ENCODE assay signal across 24 mouse cellular contexts in the genomic region with DNA sequence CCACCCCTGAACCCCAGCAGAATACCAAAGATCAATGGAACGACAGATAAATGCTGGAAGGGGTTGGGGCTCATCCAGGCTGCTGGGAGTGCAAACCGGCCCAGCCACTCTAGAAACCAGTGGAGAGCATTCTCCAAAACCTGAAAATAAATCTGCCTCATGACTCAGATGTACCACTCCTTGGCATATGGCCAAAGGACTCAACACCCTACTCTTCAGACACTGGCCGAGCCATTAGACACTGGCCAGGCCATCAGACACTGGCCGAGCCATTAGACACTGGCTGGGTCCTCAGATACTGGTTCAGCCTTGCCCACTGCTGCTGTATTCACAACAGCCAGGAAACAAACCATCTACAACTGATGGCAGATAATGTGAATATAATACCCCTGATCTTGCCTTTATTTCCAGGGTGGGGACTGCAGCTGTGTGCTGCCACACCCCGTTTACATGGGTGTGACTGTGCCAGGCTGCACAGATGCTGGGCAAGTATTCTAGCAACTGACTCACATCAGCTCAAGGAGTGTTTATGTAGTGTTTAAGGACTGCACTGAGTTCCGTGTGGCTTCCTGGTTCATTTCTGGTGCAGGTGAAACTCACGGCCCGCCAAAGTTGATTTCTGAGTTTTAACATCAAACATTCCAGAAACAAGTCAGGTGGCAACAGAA. TPM values are rescaled to one million over a fixed set of nuclear protein-coding genes. Genes with fewer than 3 reads are reported as not detected.
DNase-seq lines count a peak whose midpoint lies in the region; ATAC-seq and TF ChIP-seq lines count a peak whose summit lies in the region.
"Had no signal": no experiment of that assay in that cellular context is flagged by ENCODE, and none has a peak within 500 bp of the region (broad histone marks: within the 10 kb centered on the region; RNA-seq: fewer than 3 reads in every experiment).

No protein-coding gene starts in this region.

- H3K9me3 ChIP-seq in heart, postnatal 0 days (replicated peaks; ENCODE audit: control insufficient read depth, low read length) = no peaks in the 10 kb centered on the region

- ATAC-seq in heart, postnatal 0 days (ENCODE audit: insufficient read depth, low read depth) = peak; percentile 64; the same call in 1 of the 2 replicates
- peak; percentile 67; the same call in 1 of the 2 replicates for ATAC-seq in megakaryocyte-erythroid progenitor cell, adult 5-6 weeks (replicated peaks; ENCODE audit: low FRiP score, low TSS enrichment, poor library complexity, severe bottlenecking)
- ATAC-seq: forebrain, embryonic 14.5 days; midbrain, embryonic 16.5 days had no signal

- TF ChIP-seq CTCF in heart, postnatal 0 days (IDR thresholded peaks at IDR 0.05; ENCODE audit: low read depth) = no peak

- no peak overlapping the region for H3K4me2 ChIP-seq in heart, postnatal 0 days (ENCODE audit: low read depth, low read length)
- H3K4me2 ChIP-seq: hindbrain, embryonic 14.5 days; lung, embryonic 14.5 days had no signal

- no peak overlapping the region for H3K4me3 ChIP-seq in heart, postnatal 0 days (ENCODE audit: low read depth, low read length)

- intact Hi-C loops in heart, postnatal 10 days (cut with DNase I) = no loop called here

- no peaks in the 10 kb centered on the region for H3K4me1 ChIP-seq in heart, postnatal 0 days (ENCODE audit: control insufficient read depth, insufficient read depth)

- no peaks in the 10 kb centered on the region for H3K36me3 ChIP-seq in heart, postnatal 0 days (replicated peaks; ENCODE audit: control insufficient read depth, insufficient read depth, low read length)

- peak; percentile 11 for DNase-seq in heart, postnatal 0 days (ENCODE audit: low spot score)
- no peak for DNase-seq in heart, postnatal 10 days
- DNase-seq in urinary bladder, adult 2 months (ENCODE audit: low spot score) = peak; percentile 26
- no peak for DNase-seq in urinary bladder, postnatal 4 days (ENCODE audit: low spot score in 2 of 2)
- peak; percentile 33 for DNase-seq in urinary bladder, postnatal 25 days (ENCODE audit: low spot score)
- DNase-seq in adrenal gland, adult (ENCODE audit: inconsistent age in 2 of 2, low spot score in 1 of 2) = no peak
- DNase-seq in cerebellum, postnatal 10 days = no peak
- DNase-seq: B cell, adult 2 months; gastrocnemius, postnatal 25 days; heart, postnatal 36 days; kidney, adult 11 months; layer of hippocampus, postnatal 36 days; lung, embryonic 14.5 days; right cerebral cortex, postnatal 25 days; thymus, postnatal 4 days had no signal

- H3K9ac ChIP-seq in heart, postnatal 0 days (replicated peaks; ENCODE audit: low read depth, low read length) = no peak overlapping the region
- H3K9ac ChIP-seq: hindbrain, embryonic 14.5 days; lung, embryonic 14.5 days had no signal

- 50% methylated on average over 8 of the region's 8 CpGs for WGBS in heart, postnatal 0 days

- H3K27me3 ChIP-seq in heart, postnatal 0 days (ENCODE audit: control insufficient read depth, insufficient read depth, low read length) = no peaks in the 10 kb centered on the region

- no peak overlapping the region for H3K27ac ChIP-seq in heart, postnatal 0 days (ENCODE audit: low read depth)
- H3K27ac ChIP-seq: hindbrain, embryonic 14.5 days had no signal

- TF ChIP-seq EP300 in heart, postnatal 0 days (IDR thresholded peaks at IDR 0.05; ENCODE audit: low read depth) = no peak

RNA-seq across cellular contexts. Expression of a gene that starts 22.7 kb away (rescaled TPM):
- total RNA-seq in heart, postnatal 0 days (2014; rRNA removed; ENCODE audit: low replicate concordance) = not detected in 2 replicates
- polyA plus RNA-seq in heart, postnatal 0 days (2015; fragmentation: Nextera tagmentation; extraction: Ambion mirVana) = not detected in 2 replicates
- total RNA-seq in heart, postnatal 10 days (2021) = not detected
- 0.06 TPM in 1 of 2 replicates, not detected in the other for polyA plus RNA-seq in urinary bladder, adult 2 months (2012; rRNA removed)
- total RNA-seq in megakaryocyte-erythroid progenitor cell, adult 5-6 weeks (2014; fragmentation: Nextera tagmentation) = not detected in 2 replicates
- not detected in 2 replicates for total RNA-seq in megakaryocyte-erythroid progenitor cell, adult 5-6 weeks (2017)
- total RNA-seq: adrenal gland, adult 18-20 months; adrenal gland, postnatal 4 days; gastrocnemius, postnatal 25 days; heart, adult 8-10 months; heart, postnatal 36 days; layer of hippocampus, postnatal 36 days; left cerebral cortex, postnatal 14 days; neutrophil, adult 5-6 weeks had no signal
- polyA plus RNA-seq: forebrain, embryonic 14.5 days; hindbrain, embryonic 14.5 days; lung, embryonic 14.5 days; midbrain, embryonic 16.5 days had no signal

RNA-seq across cellular contexts. Expression of a gene that starts 28.4 kb away (rescaled TPM):
- total RNA-seq in heart, postnatal 0 days (2014; rRNA removed; ENCODE audit: low replicate concordance) = 17.0 and 18.9 TPM in 2 replicates
- 8.1 and 10.2 TPM in 2 replicates for polyA plus RNA-seq in heart, postnatal 0 days (2015; fragmentation: Nextera tagmentation; extraction: Ambion mirVana)
- 10 to 100 TPM; 46.9 to 51.4 TPM for total RNA-seq in heart, postnatal 10 days (2021)
- 18.1 and 24.9 TPM in 2 replicates for polyA plus RNA-seq in urinary bladder, adult 2 months (2012; rRNA removed)
- 9.9 and 12.3 TPM in 2 replicates for total RNA-seq in megakaryocyte-erythroid progenitor cell, adult 5-6 weeks (2014; fragmentation: Nextera tagmentation)
- total RNA-seq in megakaryocyte-erythroid progenitor cell, adult 5-6 weeks (2017) = 5.8 and 6.8 TPM in 2 replicates

Comparison
In these comparisons a context has a peak if more than half of its experiments do, and no peak if none do; other contexts are left out.
1. DNase-seq: peak in heart, postnatal 0 days (single experiment), urinary bladder, adult 2 months (single experiment) and urinary bladder, postnatal 25 days (single experiment); none in heart, postnatal 10 days (0 of 2), urinary bladder, postnatal 4 days (0 of 2), adrenal gland, adult (0 of 2) and cerebellum, postnatal 10 days (0 of 2).